Mouse (Mus musculus) left cerebral cortex, adult 18-20 months (tissue): Measurements from ENCODE around the gene Sfn. TPM values are rescaled to one million over a fixed set of nuclear protein-coding genes. Genes with fewer than 3 reads are reported as not detected.
"Not testable (repeated sequence)": the region's sequence is repeated elsewhere in the genome, so short reads cannot be mapped to it uniquely, and the experiment has no call there.

ENCODE experiments used
- DNase-seq, 2 experiments: peaks; one replicate each; pipeline ENCODE4 v3.0.0; 2021 to 2022; ENCODE audit warnings: low spot score in 2 of 2, mixed read lengths in 1 of 2
- long read RNA-seq, 2 experiments: library from polyadenylated mRNA; stranded (forward); transcript quantifications; one replicate each; pipeline ENCODE4 v2.0.0; 2021
- total RNA-seq, 2 experiments: library from RNA; stranded (reverse); gene quantifications; 2 replicates each; pipeline ENCODE4 v1.2.3; 2021

Gene Sfn
- total RNA-seq: 1 to 10 TPM; 1.4 to 2.6 TPM
- long read RNA-seq, experiment 1, partial matches to known transcripts: 0 of 2 reads
- long read RNA-seq, experiment 1, other reads (novel, unspliced or antisense): 0 of 2 reads
- long read RNA-seq, experiment 2, partial matches to known transcripts: 0 of 1 reads
- long read RNA-seq, experiment 2, other reads (novel, unspliced or antisense): 0 of 1 reads

DNA sequence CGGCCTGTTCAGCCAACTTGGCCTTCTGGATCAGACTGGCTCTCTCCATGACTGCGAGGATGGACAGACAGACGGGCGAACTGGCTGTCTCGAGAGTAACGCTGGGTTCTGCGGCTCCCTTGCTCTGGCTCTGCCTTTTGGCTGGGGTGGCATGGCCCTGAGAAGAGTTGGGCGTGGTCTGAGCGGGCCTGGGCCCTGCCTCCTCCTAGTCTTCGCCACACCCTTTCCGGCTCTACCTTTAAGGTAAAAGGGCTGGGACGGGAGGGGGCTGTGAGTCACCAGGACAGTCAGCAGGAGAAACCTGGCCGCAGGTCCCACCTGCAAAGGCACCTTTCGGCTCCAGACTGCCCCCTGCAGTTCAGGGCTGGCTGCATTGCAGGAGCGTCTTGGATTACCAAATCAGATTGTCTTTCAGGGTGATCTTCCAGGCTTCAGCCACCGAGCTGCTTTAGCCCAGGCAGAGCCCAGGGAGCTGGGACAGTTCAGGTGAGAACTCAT lies at the start of gene Sfn:
Gene Sfn, minus strand, starts transcription at position 448 of the 498 bp plus-strand sequence.
- no peak for DNase-seq

DNA sequence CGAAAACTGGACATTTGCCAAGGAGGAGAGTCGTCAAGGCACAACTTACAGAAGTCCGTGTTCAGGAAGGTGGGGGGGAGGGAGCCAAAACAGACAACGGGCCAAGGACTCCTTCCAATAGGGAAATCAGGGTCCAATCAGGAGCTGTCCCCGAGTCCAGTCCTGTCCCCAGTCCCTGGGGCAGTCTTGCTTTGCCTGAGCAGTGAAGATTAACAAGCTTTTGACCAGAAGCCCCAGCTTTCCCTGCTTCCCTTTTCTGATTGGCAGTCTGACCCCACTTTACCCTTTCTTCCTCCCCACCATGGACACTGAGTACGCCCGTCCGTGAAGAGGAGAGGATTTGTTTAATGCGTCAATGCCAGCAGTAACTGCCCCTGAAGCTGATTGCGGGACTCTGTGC lies 49.5 kb upstream of the Sfn start:
- DNase-seq: no peak

DNA sequence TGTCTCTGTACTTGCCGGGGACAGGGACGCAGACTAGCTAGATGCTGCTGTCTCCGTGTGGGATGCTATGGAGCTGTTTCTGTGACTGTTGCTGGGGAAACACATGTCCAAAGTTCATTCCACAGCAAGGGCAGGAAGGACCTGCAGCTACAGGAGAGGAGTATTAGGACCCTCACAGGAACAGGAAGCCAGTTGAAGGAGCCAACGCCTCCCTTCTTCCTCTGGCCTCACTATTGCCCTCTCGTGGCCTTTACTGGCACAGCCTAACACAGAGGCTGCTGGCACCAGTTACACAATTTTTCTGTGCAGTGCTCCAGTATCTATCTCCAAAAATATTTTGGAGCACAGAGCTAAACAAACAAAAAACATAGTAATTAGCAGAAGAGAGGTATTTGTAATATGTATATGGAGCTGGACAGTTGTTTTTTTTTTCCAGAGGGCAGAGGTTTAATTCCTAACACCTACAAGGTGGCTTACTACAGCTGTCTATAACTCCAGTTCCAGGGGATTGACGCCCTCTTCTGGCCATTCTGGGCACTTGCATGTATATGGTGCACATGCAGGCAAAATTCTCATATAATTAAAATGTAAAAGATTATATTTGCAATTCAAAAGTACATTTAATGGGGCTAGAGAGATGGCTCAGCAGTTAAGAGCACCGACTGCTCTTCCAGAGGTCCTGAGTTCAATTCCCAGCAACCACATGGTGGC lies 48.2 kb upstream of the Sfn start, which contains the start of gene Zdhhc18:
Gene Zdhhc18, minus strand, starts transcription at position 166 of the 711 bp plus-strand sequence.
- DNase-seq: peak; percentile 75 to 79

DNA sequence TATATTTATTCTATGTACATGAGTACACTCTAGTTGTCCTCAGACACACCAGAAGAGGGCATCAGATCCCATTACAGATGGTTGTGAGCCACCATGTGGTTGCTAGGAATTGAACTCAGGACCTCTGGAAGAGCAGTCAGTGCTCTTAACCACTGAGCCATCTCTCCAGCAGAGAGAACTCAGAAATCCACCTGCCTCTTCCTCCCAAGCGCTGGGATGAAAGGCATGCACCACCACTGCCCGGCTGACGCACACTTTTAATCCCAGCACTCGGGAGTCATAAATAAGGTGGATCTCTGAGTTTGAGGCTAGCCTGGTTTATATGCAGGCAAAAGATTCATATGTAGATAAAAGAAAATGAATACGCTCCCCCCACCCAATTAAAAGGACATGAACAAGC lies 47.5 kb upstream of the Sfn start:
- DNase-seq: not testable (repeated sequence)

DNA sequence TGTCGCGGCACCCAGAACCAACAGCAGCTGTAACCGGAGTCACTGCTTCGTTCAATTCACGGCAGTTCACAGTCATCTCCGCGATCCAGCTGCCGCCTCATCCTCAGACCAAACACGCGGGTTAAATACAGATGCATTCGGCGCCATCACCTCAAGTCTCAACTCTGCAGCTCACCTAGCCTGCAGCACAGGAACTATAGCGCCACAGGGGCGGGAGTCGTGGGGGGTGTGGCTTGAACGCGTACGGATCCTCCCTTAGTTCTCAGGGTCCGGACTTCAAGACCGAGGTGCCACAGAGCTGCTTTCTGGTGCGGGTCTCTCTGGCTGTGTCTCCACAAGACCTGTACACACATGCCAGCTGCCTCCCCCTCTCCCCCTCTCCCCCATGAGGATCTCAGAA lies 43.7 kb upstream of the Sfn start:
- no peak for DNase-seq

DNA sequence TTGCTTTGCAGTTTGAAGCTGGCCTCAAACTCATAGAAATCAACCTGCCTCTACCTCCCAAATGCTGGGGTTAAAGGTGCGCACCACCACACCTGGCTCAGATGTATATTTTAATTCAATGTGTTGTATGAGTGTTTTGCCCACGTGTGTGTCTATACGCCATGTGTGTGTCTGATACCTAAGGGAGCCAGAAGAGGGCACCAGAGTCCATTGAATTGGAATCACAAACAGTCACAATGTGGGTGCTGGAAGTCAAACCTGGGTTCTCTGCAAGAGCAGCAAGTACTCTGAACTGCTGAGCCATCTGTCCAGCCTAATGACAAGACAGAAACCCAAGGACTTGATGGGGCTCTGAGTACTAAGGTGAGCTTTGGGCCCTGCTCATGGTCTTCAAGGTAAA lies 43.2 kb upstream of the Sfn start:
- no peak for DNase-seq

DNA sequence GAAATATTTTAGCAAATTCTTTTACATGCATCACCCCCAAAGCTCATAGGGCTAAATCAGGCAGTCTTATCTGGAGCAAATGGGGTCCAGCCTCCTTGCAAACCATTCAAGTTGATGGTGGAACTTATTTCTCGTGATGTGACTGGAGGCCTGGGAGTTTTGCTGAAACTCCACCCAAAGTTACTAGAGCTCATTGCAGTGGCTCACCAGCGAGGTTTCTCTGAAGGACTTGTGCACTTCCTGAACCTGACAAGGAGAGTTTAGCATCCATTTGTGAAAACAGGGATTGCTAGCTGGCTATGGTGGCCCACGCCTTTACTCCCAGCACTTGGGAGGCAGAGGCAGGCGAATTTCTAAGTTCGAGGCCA lies 32.1 kb upstream of the Sfn start:
- no peak for DNase-seq

DNA sequence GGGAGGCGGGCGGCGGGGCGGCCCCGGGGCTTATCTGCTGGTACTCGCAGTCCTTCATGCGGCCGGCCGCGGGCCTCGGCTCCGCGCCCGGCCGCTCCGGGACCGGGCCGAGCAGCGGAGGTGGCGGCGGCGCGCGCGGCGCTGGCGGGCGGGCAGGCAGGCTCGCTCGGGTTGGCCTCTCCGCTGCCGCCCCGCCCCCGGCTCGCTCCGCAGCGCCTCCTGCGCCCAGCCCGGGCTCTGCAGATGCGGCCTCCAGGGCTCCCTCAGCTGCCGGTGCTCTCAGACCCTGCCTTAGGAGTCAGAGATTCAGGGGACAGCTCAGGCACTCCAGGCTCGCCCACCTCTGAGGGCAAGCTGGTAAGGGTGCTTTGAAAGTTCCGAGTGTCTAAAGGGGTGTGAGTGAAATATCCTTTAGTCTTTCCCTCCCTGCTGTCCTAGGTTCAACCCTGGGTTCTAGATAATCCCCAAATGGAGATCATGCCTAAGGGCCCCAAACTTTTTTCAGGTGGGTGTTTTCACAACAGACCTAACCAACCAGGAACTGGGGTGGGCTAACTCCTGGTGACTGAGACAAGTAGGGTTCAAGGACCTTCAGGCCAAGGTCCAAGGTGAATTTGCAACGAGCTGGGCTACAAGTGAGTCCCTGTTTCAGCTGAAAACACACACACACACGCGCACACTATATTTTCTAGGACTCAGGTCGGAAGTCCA lies 31.5 kb upstream of the Sfn start:
- peak; percentile 85 to 91 for DNase-seq

DNA sequence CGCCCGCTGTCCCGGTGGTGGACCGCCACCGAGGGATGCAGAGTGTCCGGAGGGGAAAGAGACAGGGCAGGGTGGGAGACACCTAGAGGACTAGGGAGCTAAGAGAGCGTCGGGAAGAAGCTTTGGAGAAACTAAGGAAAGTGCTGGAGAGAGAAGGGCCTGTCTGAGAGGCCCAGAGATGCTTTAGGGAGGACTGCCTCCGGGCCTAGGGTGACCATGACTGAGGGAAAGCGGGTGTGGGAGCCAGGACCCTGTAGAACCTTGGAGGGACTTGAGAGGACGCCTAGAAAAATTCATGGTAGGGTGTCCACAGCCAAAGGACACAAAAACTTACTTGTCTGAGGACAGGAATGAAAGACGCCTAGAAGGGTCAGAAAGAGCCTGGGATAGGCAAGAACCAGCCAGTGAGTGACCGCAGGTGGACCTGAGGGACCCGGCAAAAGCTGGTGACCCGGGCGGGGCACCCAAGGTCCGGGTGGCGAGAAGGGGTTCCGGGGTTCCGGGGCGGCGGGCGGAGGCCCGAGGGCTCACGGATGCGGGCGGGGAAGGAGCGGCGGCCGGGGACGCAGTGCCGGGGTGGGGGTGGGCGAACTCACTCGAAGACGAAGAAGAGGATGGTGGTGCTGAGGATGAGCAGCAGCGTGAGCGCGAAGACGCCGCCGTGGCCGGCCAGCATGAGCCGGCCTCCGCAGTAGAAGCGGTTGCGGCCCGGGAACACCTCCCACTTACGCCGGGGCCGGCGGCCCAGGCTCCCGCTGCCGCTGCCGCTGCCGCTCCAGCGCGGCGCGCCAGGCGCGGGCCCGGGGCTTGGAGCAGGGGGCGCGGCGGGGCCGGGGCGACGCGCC lies 30.7 kb upstream of the Sfn start:
- peak in 1 of 2 experiments; percentile 44 for DNase-seq

DNA sequence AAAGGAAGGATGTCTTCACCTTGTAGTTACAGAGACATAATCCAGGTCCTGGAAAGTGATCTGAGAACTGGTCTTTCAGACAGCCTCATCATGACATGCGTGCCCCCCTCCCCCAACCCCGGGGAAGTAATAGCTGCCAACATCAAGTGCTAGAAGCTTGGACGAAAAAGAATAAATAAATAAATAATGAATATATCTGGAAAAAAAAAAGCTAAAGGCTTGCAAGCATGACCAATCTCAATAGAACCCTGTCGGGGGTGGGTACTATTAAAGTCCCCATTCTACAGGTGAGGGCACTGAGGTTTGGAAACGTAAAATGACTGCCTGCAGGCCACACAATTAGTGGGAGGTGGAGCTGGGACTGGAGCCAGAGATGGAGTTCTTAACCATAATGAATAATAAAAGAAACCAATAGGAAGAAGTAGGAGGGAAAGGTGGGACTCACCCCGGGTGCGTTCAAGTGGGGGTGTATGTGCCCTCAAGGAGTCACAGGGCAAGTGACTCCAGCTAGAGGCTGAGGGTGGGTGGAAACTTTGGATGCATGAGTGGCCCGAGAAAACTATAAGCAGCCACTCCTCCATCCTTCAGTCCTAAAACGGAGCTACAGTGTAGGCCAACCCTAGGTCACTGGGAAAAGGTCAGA lies 29.9 kb upstream of the Sfn start:
- DNase-seq: no peak

DNA sequence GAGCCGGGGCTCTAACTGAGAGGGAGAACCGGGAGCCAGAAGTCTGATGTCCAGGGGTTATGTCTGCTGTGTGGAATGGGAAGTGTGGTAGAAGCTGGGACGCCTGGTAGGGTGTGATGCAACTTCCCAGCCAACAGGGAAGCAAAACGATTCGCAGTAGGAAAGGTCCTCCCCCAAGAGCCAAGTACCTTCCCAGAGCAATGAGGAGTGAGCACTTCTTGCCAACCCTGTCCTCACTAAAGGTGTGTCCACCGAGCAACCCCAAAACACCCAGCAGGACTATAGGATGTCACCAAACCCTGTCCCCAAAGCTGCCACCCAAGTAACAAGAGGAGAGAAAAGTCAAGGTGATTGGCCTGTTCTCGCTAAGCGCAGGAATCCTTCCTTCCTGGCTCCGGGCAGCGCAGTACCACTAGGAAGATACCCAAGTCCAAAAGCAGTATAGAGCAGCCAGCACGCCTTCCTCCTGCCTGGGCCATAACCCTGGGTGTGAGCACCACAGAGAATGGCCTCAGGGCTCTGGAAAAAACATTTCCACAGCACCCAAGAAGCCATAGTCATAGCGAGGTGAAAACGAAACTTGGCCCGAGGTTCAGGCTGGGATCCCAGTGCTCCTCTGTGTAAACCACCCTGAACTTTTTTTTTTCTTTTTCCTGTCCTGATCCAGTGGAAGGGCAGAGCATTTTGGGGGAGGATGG lies 29.3 kb upstream of the Sfn start:
- DNase-seq: no peak

DNA sequence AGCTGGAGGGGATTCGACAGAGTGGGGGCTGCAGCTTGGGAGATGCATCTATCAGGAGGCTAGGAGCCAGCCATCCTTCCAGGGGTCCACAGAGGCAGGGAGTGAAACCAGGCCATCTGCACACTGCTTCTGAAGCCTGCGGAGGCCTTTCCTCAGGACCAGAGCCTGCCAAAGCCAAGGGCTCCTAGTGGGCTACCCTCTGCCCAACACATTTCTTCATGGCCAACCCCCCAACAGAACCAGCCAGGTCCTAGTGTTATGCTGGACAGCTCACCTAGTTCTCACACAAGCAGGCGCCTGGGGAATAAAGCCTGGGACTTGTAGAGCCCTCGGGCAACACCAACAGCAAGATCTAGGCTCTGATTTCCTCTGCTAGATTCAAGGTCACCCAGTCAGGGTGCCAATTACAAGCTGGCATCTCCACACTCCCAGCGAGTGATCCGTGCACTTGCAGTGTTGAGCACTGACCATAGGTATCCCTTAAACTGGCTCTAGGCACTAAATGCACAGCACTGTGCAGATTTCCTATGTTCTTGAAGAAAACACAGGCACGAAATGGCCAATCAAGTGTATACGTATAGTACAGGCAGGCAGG lies 28.5 kb upstream of the Sfn start:
- DNase-seq: no peak

DNA sequence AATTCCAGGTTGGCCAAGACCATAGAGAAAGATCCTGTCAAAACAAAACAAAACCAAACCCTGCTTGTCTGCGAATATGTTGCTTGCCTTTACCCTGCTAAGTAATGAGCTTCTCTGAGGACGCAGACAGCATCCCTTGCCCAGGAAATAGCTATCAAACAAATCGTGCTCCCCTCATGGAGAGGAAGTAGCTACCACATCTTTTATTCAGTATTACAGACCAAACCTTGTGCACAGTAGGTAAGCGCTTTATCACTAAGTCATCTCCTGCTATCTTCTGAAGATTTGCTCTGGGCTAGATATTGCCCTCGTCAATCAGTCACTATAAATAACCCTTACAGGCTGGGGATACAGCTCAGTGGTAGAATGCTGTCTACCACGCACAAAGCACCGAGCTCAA lies 27.2 kb upstream of the Sfn start:
- DNase-seq: no peak

DNA sequence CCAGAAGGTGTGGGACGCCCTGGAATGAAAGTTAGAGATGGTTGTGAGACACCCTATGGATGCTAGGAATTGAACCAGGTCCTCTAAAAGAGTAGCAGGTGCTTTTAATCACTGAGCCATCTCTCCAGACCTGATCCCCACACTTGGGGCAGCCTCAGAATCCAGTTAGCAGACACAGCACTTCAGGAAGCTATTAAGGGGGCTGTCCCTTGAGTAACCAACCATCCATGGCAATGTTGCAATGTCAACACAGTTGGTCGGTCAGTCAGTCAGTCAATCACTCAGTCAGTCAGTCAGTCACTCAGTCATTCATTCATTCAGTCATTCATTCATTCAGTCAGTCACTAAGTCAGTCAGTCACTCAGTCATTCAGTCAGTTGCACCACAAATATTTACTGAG lies 26.5 kb upstream of the Sfn start:
- no peak for DNase-seq

DNA sequence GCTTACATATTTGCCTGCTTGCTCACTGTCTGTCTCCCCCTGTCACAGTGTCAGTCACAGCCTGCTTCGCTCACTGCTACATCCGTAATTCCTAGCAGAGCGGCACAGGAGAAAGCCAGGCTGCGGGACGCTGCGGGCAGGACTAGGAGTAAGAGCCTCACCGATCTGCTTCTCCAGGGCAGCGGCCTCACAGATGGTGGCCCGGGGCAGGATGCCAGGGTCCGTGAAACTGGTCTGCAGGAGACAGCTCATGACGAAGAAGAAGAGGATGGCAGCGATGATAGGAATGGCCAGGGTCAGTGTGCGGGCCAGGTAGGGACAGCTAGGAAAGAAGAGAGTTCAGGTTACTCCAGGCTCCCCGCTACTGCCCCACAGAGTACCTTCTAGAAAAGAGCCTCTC lies 25.1 kb upstream of the Sfn start:
- no peak for DNase-seq

DNA sequence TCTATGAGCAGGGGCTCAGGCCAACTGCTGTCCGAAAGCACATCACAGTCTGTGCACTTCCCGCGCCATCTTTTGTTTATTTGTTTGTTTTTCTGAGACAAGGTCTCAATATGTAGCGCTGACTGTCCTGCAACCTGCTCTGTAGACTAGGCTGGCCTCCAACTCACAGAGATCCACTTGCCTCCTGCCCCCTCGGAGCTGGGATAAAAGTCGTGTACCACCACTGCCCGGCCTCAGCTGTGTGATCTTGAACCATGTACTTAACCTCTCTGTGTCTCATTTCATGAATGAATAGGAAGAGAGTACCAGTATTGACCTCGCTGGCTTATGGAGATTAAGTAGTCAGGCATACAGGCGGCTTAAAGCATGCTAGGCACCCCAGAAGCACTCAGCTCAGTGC lies 24.7 kb upstream of the Sfn start:
- no peak for DNase-seq

DNA sequence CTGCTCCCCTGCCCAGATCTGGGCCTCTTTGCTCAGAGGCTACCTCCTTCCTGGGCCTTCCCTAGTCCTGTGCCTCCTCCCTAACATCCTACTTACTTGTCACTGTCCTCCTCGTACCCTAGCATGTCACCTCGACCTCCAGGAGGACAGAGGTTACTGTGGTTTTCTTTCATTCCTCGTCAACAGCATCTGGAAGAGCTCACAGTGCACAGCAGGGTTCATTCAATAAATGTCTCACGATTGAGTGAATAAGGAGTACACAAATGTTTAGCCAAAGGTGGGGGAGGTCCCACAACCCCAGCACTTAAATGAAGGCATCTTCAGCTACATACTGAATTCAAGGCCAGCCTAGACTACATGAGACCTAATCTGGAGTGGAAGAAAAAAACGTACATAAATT lies 24.3 kb upstream of the Sfn start:
- no peak for DNase-seq

DNA sequence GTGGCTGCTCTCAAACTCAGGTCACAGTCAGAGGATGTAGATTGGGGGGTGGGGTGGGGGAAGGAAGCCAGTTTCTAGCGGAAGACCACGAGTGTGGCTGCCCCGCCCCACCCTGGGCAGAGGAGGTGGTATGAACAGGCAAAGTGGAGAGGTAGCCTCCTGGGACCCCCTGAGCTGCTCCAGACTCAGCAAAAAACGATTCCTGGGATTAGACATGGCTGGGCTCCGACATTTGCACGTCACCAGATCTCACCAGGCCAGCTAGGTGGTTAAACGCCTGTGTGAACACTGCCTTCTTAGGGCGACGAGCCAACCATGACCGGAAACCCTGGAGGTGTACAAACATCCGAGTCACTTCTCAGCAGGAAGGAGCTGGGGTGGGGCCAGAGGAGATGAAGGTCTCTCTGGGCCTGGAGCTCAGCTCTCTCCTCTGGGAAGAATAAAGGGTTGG lies 23.7 kb upstream of the Sfn start:
- DNase-seq: no peak

DNA sequence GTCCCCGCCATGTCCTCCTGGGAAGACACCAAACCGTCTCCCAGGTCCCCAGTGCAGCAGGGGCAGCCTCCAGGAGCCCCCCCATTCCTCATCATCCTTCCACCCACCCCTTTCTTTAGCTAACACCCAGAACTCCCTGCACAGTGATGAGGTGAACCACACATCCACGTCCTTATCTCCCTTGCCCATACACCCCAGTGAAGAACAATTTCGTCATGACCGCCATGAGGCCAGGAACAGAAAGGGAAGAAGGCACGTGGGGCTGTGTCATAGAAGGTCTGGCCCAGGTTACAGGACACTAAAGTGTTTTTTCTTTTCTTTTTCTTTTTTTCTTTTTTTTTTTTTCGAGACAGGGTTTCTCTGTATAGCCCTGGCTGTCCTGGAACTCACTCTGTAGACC lies 22.9 kb upstream of the Sfn start:
- no peak for DNase-seq

DNA sequence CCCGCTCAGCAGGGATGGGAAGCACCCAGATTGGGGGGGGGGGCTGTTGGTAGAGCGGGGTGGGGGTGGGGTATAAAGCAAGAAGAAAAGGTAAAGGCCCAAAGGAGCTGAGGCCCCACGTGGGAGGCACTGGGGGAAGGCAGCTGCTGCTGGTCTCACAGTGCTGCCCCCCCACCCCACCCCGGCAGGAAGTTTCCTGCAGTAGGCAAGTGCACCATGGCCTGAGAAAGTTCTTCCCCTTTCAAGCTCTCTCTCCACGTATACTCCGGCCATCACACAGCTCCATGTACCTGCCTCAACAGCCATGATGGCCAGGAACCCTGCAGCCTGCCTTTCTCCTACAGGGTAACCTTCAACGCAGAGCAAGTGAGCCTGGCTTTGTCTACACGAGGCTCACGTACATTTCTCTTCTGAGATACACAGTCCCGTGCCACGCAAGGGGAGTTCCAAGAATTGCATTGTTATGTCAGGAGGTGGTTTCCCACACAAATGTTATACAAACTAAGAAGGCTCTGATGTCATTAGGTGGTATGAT lies 20.3 kb upstream of the Sfn start:
- no peak for DNase-seq
